Mouse (Mus musculus) testis, postnatal 14 days (tissue): ENCODE measurements around the gene Nanog.

Experiments
- DNase-seq: peaks from one replicate; pipeline ENCODE4 v3.0.0; 2021; ENCODE audit warnings: low spot score

The Nanog gene

DNA sequence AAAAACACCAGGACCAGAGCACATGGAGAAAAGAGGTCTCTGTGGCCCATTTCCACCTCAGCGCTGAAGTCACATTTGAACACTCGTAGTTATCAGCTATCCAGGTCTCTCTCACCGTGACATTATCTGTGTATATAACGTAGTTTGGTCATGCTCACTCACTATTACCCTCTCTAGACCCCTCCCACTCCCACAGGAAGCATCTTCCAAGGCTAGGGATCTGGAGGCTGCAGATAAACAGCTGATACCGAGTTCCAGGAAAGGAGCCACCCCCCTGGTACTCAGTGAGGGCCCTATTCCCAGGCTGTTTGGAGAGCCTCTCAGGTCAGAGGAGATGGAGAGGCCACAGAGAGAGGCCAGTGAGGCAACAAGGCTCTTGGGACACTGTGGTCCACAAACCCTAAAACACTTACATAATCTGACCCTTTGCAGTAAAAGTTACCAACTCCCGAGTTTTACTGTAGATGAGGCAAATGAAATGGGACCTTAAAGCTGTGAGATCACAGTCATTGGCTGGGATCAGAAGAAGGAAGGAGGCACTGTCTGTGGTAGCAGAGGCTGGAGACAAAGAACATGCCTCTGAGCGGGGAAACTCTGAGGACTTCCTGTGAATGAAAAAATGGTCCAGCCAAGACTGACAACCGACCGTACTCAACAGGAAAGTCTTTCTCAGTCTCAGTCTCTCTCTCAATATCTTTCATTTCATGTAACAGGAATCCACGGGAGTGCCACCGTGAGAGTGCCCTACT, 55.8 kb downstream of the Nanog start:
- DNase-seq: no peak

DNA sequence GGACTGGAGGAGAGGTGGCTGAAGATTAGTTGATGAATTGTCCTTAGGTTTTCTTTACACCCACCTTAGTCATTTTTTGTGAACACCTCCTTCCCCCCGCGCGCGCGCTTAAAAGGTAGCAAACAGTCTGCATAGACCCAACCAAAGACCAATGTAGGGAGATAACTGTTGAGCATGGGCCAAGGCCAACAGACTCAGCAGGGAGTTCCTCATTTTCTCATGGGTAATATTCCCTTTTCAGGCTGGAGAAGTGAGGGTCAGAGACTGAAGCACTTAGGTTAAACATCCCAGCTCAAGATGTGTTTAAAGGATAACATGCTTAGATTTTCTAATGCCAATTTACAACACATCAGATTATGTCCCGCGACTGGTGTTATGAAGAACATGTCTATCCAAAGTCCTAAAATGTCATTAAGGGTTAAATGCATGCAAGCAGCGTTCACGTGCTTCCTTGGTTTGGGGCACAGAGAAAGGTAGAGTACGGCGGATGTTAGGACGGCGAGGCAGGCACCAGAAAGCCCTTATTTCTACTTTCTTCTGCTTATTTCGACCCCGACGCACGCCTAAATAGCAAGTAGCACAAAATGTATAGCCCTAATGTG, 56.7 kb downstream of the Nanog start:
- no peak for DNase-seq
